Comparison of ENCODE assay signal across 25 mouse cellular contexts in genomic region chr10:51611969-51612682, GRCm38 (mm10). TPM values are rescaled to one million over a fixed set of nuclear protein-coding genes. Genes with fewer than 3 reads are reported as not detected.
DNase-seq lines count a peak whose midpoint lies in the region; ATAC-seq and TF ChIP-seq lines count a peak whose summit lies in the region.
"Had no signal": no experiment of that assay in that cellular context is flagged by ENCODE, and none has a peak within 500 bp of the region (broad histone marks: within the 10 kb centered on the region; RNA-seq: fewer than 3 reads in every experiment).

No protein-coding gene starts in this region.

- no peaks in the 10 kb centered on the region for H3K36me3 ChIP-seq in lung, embryonic 14.5 days (ENCODE audit: insufficient read depth)
- no peaks in the 10 kb centered on the region for H3K36me3 ChIP-seq in midbrain, embryonic 14.5 days (ENCODE audit: control insufficient read depth, insufficient read depth, low read length)
- H3K36me3 ChIP-seq in midbrain, embryonic 11.5 days (ENCODE audit: control insufficient read depth, insufficient read depth, low read length): no peaks in the 10 kb centered on the region
- H3K36me3 ChIP-seq in intestine, embryonic 16.5 days (ENCODE audit: control insufficient read depth, insufficient read depth, low read length): no peaks in the 10 kb centered on the region
- H3K36me3 ChIP-seq: embryonic facial prominence, embryonic 12.5 days; heart, embryonic 10.5 days; hindbrain, embryonic 10.5 days; hindbrain, embryonic 15.5 days had no signal

- 0 out of 2 replicates have a peak, but pooled peaks cover 3% of the 10 kb centered on the region for H3K4me1 ChIP-seq in lung, embryonic 14.5 days (ENCODE audit: insufficient read depth)
- no peaks in the 10 kb centered on the region for H3K4me1 ChIP-seq in midbrain, embryonic 14.5 days (ENCODE audit: control insufficient read depth, insufficient read depth, low read length)
- H3K4me1 ChIP-seq in midbrain, embryonic 11.5 days (ENCODE audit: control insufficient read depth, insufficient read depth, low read length): no peaks in the 10 kb centered on the region
- no peaks in the 10 kb centered on the region; the same call in 1 of the 2 replicates for H3K4me1 ChIP-seq in intestine, embryonic 16.5 days (ENCODE audit: control insufficient read depth, insufficient read depth, low read length)
- H3K4me1 ChIP-seq: embryonic facial prominence, embryonic 12.5 days; forebrain, embryonic 13.5 days; hindbrain, embryonic 10.5 days; hindbrain, embryonic 15.5 days had no signal

- no peak overlapping the region for H3K27ac ChIP-seq in lung, embryonic 14.5 days (ENCODE audit: low read depth)
- no peak overlapping the region for H3K27ac ChIP-seq in midbrain, embryonic 14.5 days (replicated peaks; ENCODE audit: low read depth, low read length)
- no peak overlapping the region for H3K27ac ChIP-seq in midbrain, embryonic 11.5 days (ENCODE audit: low read depth, low read length)
- H3K27ac ChIP-seq in intestine, embryonic 16.5 days (ENCODE audit: low read length): no peak overlapping the region
- H3K27ac ChIP-seq: embryonic facial prominence, embryonic 12.5 days; forebrain, embryonic 13.5 days; heart, embryonic 10.5 days; hindbrain, embryonic 10.5 days; hindbrain, embryonic 15.5 days had no signal

- ATAC-seq in lung, embryonic 14.5 days (ENCODE audit: insufficient read depth): peak; percentile 75
- ATAC-seq in midbrain, embryonic 14.5 days (ENCODE audit: low FRiP score, low TSS enrichment): 0 out of 2 replicates have a peak, but pooled peaks have one; percentile 14
- no peak for ATAC-seq in midbrain, embryonic 11.5 days (ENCODE audit: low FRiP score)
- peak; percentile 62 for ATAC-seq in intestine, embryonic 16.5 days
- ATAC-seq: forebrain, embryonic 13.5 days; forebrain, postnatal 0 days; Patski had no signal

- H3K9ac ChIP-seq in lung, embryonic 14.5 days: no peak overlapping the region
- no peak overlapping the region for H3K9ac ChIP-seq in midbrain, embryonic 14.5 days (replicated peaks; ENCODE audit: low read length)
- H3K9ac ChIP-seq in midbrain, embryonic 11.5 days (ENCODE audit: low read length): no peak overlapping the region
- no peak overlapping the region for H3K9ac ChIP-seq in intestine, embryonic 16.5 days (ENCODE audit: low read depth, low read length)
- H3K9ac ChIP-seq: embryonic facial prominence, embryonic 12.5 days; forebrain, embryonic 13.5 days; forebrain, postnatal 0 days; hindbrain, embryonic 15.5 days had no signal

- peak; percentile 35 for DNase-seq in lung, embryonic 14.5 days
- DNase-seq in lung, postnatal 10 days: no peak
- DNase-seq in midbrain, embryonic 14.5 days: no peak
- no peak for DNase-seq in midbrain, embryonic 11.5 days (ENCODE audit: low spot score, missing footprints)
- no peak for DNase-seq in frontal cortex, postnatal 25 days (ENCODE audit: low spot score in 2 of 2)
- no peak for DNase-seq in right cerebral cortex, postnatal 25 days
- DNase-seq: adrenal gland, postnatal 10 days; cerebellum, adult 11 months; cerebellum, adult 8-10 months; cerebellum, postnatal 14 days; embryo, embryonic 11 days; forebrain, postnatal 0 days; gastrocnemius, postnatal 36 days; heart, adult 18-20 months; heart, postnatal 10 days had no signal

- no peaks in the 10 kb centered on the region for H3K9me3 ChIP-seq in lung, embryonic 14.5 days (ENCODE audit: low read depth, low read length)
- no peaks in the 10 kb centered on the region for H3K9me3 ChIP-seq in midbrain, embryonic 14.5 days (ENCODE audit: control insufficient read depth, low read length)
- no peaks in the 10 kb centered on the region for H3K9me3 ChIP-seq in midbrain, embryonic 11.5 days (ENCODE audit: control insufficient read depth, low read length)
- no peaks in the 10 kb centered on the region for H3K9me3 ChIP-seq in intestine, embryonic 16.5 days (ENCODE audit: control insufficient read depth, low read length)
- H3K9me3 ChIP-seq: embryonic facial prominence, embryonic 12.5 days; forebrain, embryonic 13.5 days; heart, embryonic 10.5 days; hindbrain, embryonic 10.5 days; hindbrain, embryonic 15.5 days had no signal

- no peaks in the 10 kb centered on the region for H3K27me3 ChIP-seq in lung, embryonic 14.5 days (ENCODE audit: insufficient read depth, low read length)
- H3K27me3 ChIP-seq in midbrain, embryonic 14.5 days (ENCODE audit: control insufficient read depth, insufficient read depth, low read length): no peaks in the 10 kb centered on the region
- no peaks in the 10 kb centered on the region for H3K27me3 ChIP-seq in midbrain, embryonic 11.5 days (ENCODE audit: control insufficient read depth, insufficient read depth, low read length)
- H3K27me3 ChIP-seq in intestine, embryonic 16.5 days (replicated peaks; ENCODE audit: control insufficient read depth, insufficient read depth, low read length): no peaks in the 10 kb centered on the region
- H3K27me3 ChIP-seq: CH12.LX; embryonic facial prominence, embryonic 12.5 days; forebrain, embryonic 13.5 days; hindbrain, embryonic 15.5 days had no signal

- 26% methylated on average over 9 of the region's 9 CpGs for WGBS in lung, embryonic 14.5 days
- WGBS in midbrain, embryonic 14.5 days: 85% methylated on average over 9 of the region's 9 CpGs
- 78% methylated on average over 9 of the region's 9 CpGs for WGBS in midbrain, embryonic 11.5 days
- 43% methylated on average over 9 of the region's 9 CpGs for WGBS in intestine, embryonic 16.5 days

- no peak overlapping the region for H3K4me3 ChIP-seq in lung, embryonic 14.5 days (ENCODE audit: low read depth, low read length)
- H3K4me3 ChIP-seq in midbrain, embryonic 14.5 days (replicated peaks; ENCODE audit: low read depth, low read length): no peak overlapping the region
- no peak overlapping the region for H3K4me3 ChIP-seq in midbrain, embryonic 11.5 days (ENCODE audit: low read depth, low read length)
- no peak overlapping the region for H3K4me3 ChIP-seq in intestine, embryonic 16.5 days (ENCODE audit: low read length)
- H3K4me3 ChIP-seq: embryonic facial prominence, embryonic 12.5 days; forebrain, embryonic 13.5 days; heart, embryonic 10.5 days; hindbrain, embryonic 10.5 days; hindbrain, embryonic 15.5 days had no signal

- no peak overlapping the region for H3K4me2 ChIP-seq in lung, embryonic 14.5 days
- no peak overlapping the region for H3K4me2 ChIP-seq in midbrain, embryonic 14.5 days (ENCODE audit: low read length)
- no peak overlapping the region for H3K4me2 ChIP-seq in midbrain, embryonic 11.5 days
- H3K4me2 ChIP-seq in intestine, embryonic 16.5 days (ENCODE audit: low read depth, low read length): no peak overlapping the region
- H3K4me2 ChIP-seq: embryonic facial prominence, embryonic 12.5 days; forebrain, embryonic 13.5 days; hindbrain, embryonic 15.5 days had no signal

- TF ChIP-seq CTCF in lung, embryonic 14.5 days (IDR thresholded peaks at IDR 0.05; ENCODE audit: low read depth): no peak

RNA-seq across cellular contexts. Expression of gene Gprc6a, which starts 19.1 kb away (rescaled TPM):
- polyA plus RNA-seq in lung, embryonic 14.5 days (2014; fragmentation: Nextera tagmentation; extraction: Ambion mirVana): 1.9 and 2.0 TPM in 2 replicates
- not detected in 2 replicates for polyA plus RNA-seq in midbrain, embryonic 14.5 days (2014; fragmentation: Nextera tagmentation; extraction: Ambion mirVana)
- 0.11 TPM in 1 of 2 replicates, not detected in the other for polyA plus RNA-seq in midbrain, embryonic 11.5 days (2014; fragmentation: Nextera tagmentation; extraction: Ambion mirVana)
- polyA plus RNA-seq in intestine, embryonic 16.5 days (2015; fragmentation: Nextera tagmentation; extraction: Ambion mirVana): not detected in 2 replicates
- polyA plus RNA-seq: brain, embryonic 14.5 days; embryonic facial prominence, embryonic 12.5 days; forebrain, embryonic 13.5 days; heart, embryonic 10.5 days; heart, embryonic 14.5 days; hindbrain, embryonic 10.5 days; hindbrain, embryonic 15.5 days; Patski had no signal

RNA-seq across cellular contexts. Expression of gene Fam162b, which starts 21.8 kb away (rescaled TPM):
- 56.2 and 61.7 TPM in 2 replicates for polyA plus RNA-seq in lung, embryonic 14.5 days (2014; fragmentation: Nextera tagmentation; extraction: Ambion mirVana)
- 1.5 and 2.6 TPM in 2 replicates for polyA plus RNA-seq in midbrain, embryonic 14.5 days (2014; fragmentation: Nextera tagmentation; extraction: Ambion mirVana)
- polyA plus RNA-seq in midbrain, embryonic 11.5 days (2014; fragmentation: Nextera tagmentation; extraction: Ambion mirVana): 1.6 and 2.8 TPM in 2 replicates
- polyA plus RNA-seq in intestine, embryonic 16.5 days (2015; fragmentation: Nextera tagmentation; extraction: Ambion mirVana): 7.7 and 10.5 TPM in 2 replicates
- polyA plus RNA-seq: heart, embryonic 14.5 days; Patski had no signal
